Mouse (Mus musculus): ENCODE measurements around the gene Nptxr.

- TF ChIP-seq POLR2A (IDR thresholded peaks at IDR 0.05; ENCODE audit: borderline replicate concordance, extremely low read depth, insufficient read depth, insufficient read length, poor library complexity, severe bottlenecking) (no peak), CTCF (IDR thresholded peaks at IDR 0.05; ENCODE audit: borderline replicate concordance, extremely low read depth, insufficient read depth, insufficient read length) (no peak)
These were observed 2.9 kb downstream of the Nptxr start for GRCm38 (mm10) chr15:79801646-79802045.
